Comparison of ENCODE assay signal across 16 mouse cellular contexts in the genomic region with DNA sequence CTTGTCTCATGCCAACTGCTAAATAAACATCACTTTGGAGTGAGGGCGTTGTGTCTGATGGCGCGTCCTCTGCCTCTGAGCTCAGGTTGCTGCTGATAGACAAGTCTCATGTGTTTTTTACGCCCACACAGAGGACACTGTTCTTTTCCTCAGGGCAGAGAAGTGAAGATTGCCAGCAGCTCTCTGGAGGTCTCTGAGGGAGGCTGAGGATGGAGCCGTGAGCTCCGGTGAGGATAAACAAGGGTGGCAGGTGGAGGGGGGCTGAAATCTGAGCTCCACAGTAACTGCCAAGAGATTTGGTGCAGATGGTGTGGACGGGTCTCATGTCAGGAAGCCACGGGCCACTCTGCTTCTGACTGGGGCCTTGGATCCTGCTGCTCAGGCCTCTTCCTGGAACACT. TPM values are rescaled to one million over a fixed set of nuclear protein-coding genes. Genes with fewer than 3 reads are reported as not detected.
DNase-seq lines count a peak whose midpoint lies in the region; ATAC-seq lines count a peak whose summit lies in the region.
"Had no signal": no experiment of that assay in that cellular context is flagged by ENCODE, and none has a peak within 500 bp of the region (broad histone marks: within the 10 kb centered on the region; RNA-seq: fewer than 3 reads in every experiment).

No protein-coding gene starts in this region.

- peak overlapping the region; percentile 44; the same call in 1 of the 2 replicates for H3K9ac ChIP-seq in heart, embryonic 14.5 days (ENCODE audit: low read length)
- H3K9ac ChIP-seq: liver, postnatal 0 days; neural tube, embryonic 15.5 days had no signal

- no peaks in the 10 kb centered on the region for H3K9me3 ChIP-seq in heart, embryonic 14.5 days (ENCODE audit: control insufficient read depth, low read length)
- H3K9me3 ChIP-seq in limb, embryonic 10.5 days (replicated peaks): no peaks in the 10 kb centered on the region
- H3K9me3 ChIP-seq: neural tube, embryonic 15.5 days had no signal

- ATAC-seq in heart, embryonic 14.5 days (ENCODE audit: insufficient number of reproducible peaks, insufficient read depth, low FRiP score, low read depth): no peak
- ATAC-seq: hindbrain, embryonic 16.5 days; liver, postnatal 0 days had no signal

- peaks cover 29 to 54% of the 10 kb centered on the region in 2 experiments for H3K4me1 ChIP-seq in heart, embryonic 14.5 days (ENCODE audit: control insufficient read depth in 2 of 2, insufficient read depth in 2 of 2, low read length in 2 of 2)
- H3K4me1 ChIP-seq in limb, embryonic 10.5 days: peaks cover 85% of the 10 kb centered on the region

- peak; percentile 41 for DNase-seq in embryo, embryonic 10 days (ENCODE audit: low spot score)
- no peak for DNase-seq in embryo, embryonic 9.5 days (ENCODE audit: extremely low spot score)
- no peak for DNase-seq in heart, adult 18-20 months
- peak; percentile 28 for DNase-seq in left cerebral cortex, postnatal 4 days
- DNase-seq in left cerebral cortex, postnatal 14 days (ENCODE audit: low spot score in 2 of 2): no peak
- no peak for DNase-seq in limb, embryonic 10.5 days (ENCODE audit: low spot score)
- no peak for DNase-seq in MN1 (ENCODE audit: low spot score)
- DNase-seq: cerebellum, adult 8-10 months; liver, postnatal 0 days; right cerebral cortex, adult 18-20 months had no signal

- WGBS in heart, embryonic 14.5 days: 34% methylated on average over 8 of the region's 8 CpGs
- whole genome bisulfite sequencing in limb, embryonic 10.5 days: 35% methylated on average over 8 of the region's 8 CpGs

- H3K4me2 ChIP-seq in heart, embryonic 14.5 days (ENCODE audit: low read length): no peak overlapping the region
- H3K4me2 ChIP-seq: neural tube, embryonic 15.5 days had no signal

- H3K27ac ChIP-seq in heart, embryonic 14.5 days (replicated peaks in 1 of 2; ENCODE audit: control insufficient read depth in 1 of 2, insufficient read depth in 1 of 2, low read depth in 2 of 2, low read length in 2 of 2): peak overlapping the region in 1 of 2 experiments; percentile 41; a peak in 1 of 4 replicates
- peak overlapping the region; percentile 84 for H3K27ac ChIP-seq in limb, embryonic 10.5 days
- H3K27ac ChIP-seq: neural tube, embryonic 15.5 days had no signal

- peaks cover 8% of the 10 kb centered on the region; the same call in 1 of the 2 replicates for H3K27me3 ChIP-seq in heart, embryonic 14.5 days (ENCODE audit: control insufficient read depth, insufficient read depth, low read length)
- no peaks in the 10 kb centered on the region for H3K27me3 ChIP-seq in limb, embryonic 10.5 days (ENCODE audit: low read depth, poor library complexity, severe bottlenecking)

- no peak overlapping the region for H3K4me3 ChIP-seq in heart, embryonic 14.5 days (ENCODE audit: control insufficient read depth in 1 of 2, insufficient read depth in 1 of 2, low read depth in 1 of 2, low read length in 2 of 2)
- H3K4me3 ChIP-seq in limb, embryonic 10.5 days: no peak overlapping the region
- H3K4me3 ChIP-seq: neural tube, embryonic 15.5 days had no signal

- no peaks in the 10 kb centered on the region for H3K36me3 ChIP-seq in heart, embryonic 14.5 days (ENCODE audit: control insufficient read depth, insufficient read depth, low read length)
- H3K36me3 ChIP-seq in limb, embryonic 10.5 days: peaks cover 11% of the 10 kb centered on the region
- H3K36me3 ChIP-seq: neural tube, embryonic 15.5 days had no signal

- intact Hi-C loops in left cerebral cortex, postnatal 4 days (cut with DNase I): no loop called here
- intact Hi-C loops in left cerebral cortex, postnatal 14 days (cut with DNase I): loop anchor here (5.0 kb wide), 1 partner anchor 60 kb away; no protein-coding TSS in a partner anchor

RNA-seq across cellular contexts. Expression of gene B230104I21Rik, which starts 50.9 kb away (rescaled TPM):
- not detected in 2 replicates for polyA plus RNA-seq in heart, embryonic 14.5 days (2014; fragmentation: Nextera tagmentation; extraction: Ambion mirVana)
- total RNA-seq in heart, adult 18-20 months (2021): not detected
- not detected for total RNA-seq in left cerebral cortex, postnatal 4 days (2021)
- total RNA-seq in left cerebral cortex, postnatal 14 days (2021): not detected
- 0.18 TPM in 1 of 2 replicates, not detected in the other for polyA plus RNA-seq in limb, embryonic 10.5 days (2016; fragmentation: Nextera tagmentation; extraction: Ambion mirVana)
- total RNA-seq: adrenal gland, adult 18-20 months; left cerebral cortex, postnatal 25 days had no signal
- polyA plus RNA-seq: gonadal fat pad, adult 2 months; hindbrain, embryonic 16.5 days; liver, postnatal 0 days; neural tube, embryonic 15.5 days had no signal

Comparison
In these comparisons a context has a peak if more than half of its experiments do, and no peak if none do; other contexts are left out.
1. DNase-seq: peak in embryo, embryonic 10 days (single experiment) and left cerebral cortex, postnatal 4 days (single experiment); none in embryo, embryonic 9.5 days (single experiment), heart, adult 18-20 months (0 of 2), left cerebral cortex, postnatal 14 days (0 of 2), limb, embryonic 10.5 days (single experiment) and MN1 (single experiment).